8 mouse cellular contexts compared by ENCODE assay signal in the genomic region with DNA sequence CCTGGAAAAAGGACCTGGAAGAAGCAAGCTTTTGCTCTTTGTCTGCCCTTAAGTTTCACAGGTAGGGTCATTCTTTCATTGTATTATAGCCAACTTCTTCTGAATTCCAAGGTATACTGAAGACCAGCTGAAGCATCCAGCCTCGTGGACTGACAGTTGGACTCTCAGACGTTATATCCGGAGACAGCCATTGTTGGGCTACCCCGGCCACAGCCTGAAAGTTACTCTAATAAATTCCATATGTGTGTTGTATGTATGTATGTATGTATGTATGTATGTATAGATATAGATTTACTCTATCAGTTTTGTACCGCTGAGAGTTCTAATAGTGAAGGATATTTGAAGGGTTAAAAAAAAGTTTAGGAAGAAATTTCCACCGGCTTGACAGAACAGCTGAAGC. TPM values are rescaled to one million over a fixed set of nuclear protein-coding genes. Genes with fewer than 3 reads are reported as not detected.
DNase-seq lines count a peak whose midpoint lies in the region; ATAC-seq and TF ChIP-seq lines count a peak whose summit lies in the region.

No protein-coding gene starts in this region.

- 0 out of 2 replicates have a peak, but pooled peaks have one; percentile 2 for ATAC-seq in limb, embryonic 11.5 days (ENCODE audit: insufficient number of reproducible peaks, low FRiP score, low TSS enrichment, low read depth)
- no peak for ATAC-seq in neural tube, embryonic 14.5 days (ENCODE audit: low read depth)
- ATAC-seq in megakaryocyte progenitor cell, adult 5-6 weeks (replicated peaks; ENCODE audit: poor library complexity): no peak

- H3K9me3 ChIP-seq in limb, embryonic 11.5 days (ENCODE audit: control insufficient read depth, low read length): no peaks in the 10 kb centered on the region
- H3K9me3 ChIP-seq in neural tube, embryonic 14.5 days (ENCODE audit: control insufficient read depth, low read length): no peaks in the 10 kb centered on the region

- peak overlapping the region; percentile 88 for H3K4me2 ChIP-seq in limb, embryonic 11.5 days (ENCODE audit: low read depth, severe bottlenecking)
- peak overlapping the region; percentile 90 for H3K4me2 ChIP-seq in neural tube, embryonic 14.5 days (ENCODE audit: low read depth, low read length)

- H3K4me1 ChIP-seq in embryonic fibroblast, embryonic 13.5 days (ENCODE audit: control insufficient read depth, insufficient read depth, low read length): no peaks in the 10 kb centered on the region
- H3K4me1 ChIP-seq in limb, embryonic 11.5 days (ENCODE audit: control insufficient read depth, insufficient read depth, low read length): peaks cover 4% of the 10 kb centered on the region
- H3K4me1 ChIP-seq in neural tube, embryonic 14.5 days (ENCODE audit: control insufficient read depth, insufficient read depth, low read length): peaks cover 24% of the 10 kb centered on the region

- no peaks in the 10 kb centered on the region for H3K27me3 ChIP-seq in limb, embryonic 11.5 days (ENCODE audit: control insufficient read depth, insufficient read depth, low read length)
- no peaks in the 10 kb centered on the region for H3K27me3 ChIP-seq in neural tube, embryonic 14.5 days (ENCODE audit: control insufficient read depth, insufficient read depth, low read length)

- WGBS in limb, embryonic 11.5 days: 4% methylated on average over 6 of the region's 6 CpGs
- 14% methylated on average over 6 of the region's 6 CpGs for WGBS in neural tube, embryonic 14.5 days

- peak overlapping the region; percentile 54; the same call in 1 of the 2 replicates for H3K27ac ChIP-seq in left cerebral cortex, adult 2 months
- peak overlapping the region; percentile 67 for H3K27ac ChIP-seq in embryonic fibroblast, embryonic 13.5 days (ENCODE audit: insufficient read depth, low read length)
- H3K27ac ChIP-seq in limb, embryonic 11.5 days (replicated peaks; ENCODE audit: low read depth, low read length): peak overlapping the region; percentile 79; the same call in 1 of the 2 replicates
- H3K27ac ChIP-seq in neural tube, embryonic 14.5 days (ENCODE audit: low read depth, low read length): no peak overlapping the region

- H3K9ac ChIP-seq in limb, embryonic 11.5 days (ENCODE audit: low read length): peak overlapping the region; percentile 50
- H3K9ac ChIP-seq in neural tube, embryonic 14.5 days (replicated peaks; ENCODE audit: low read depth, low read length): peak overlapping the region; percentile 26; the same call in 1 of the 2 replicates

- TF ChIP-seq CTCF in left cerebral cortex, adult 2 months (IDR thresholded peaks at IDR 0.05): no peak
- no peak for TF ChIP-seq CTCF in embryonic fibroblast, embryonic 13.5 days (IDR thresholded peaks at IDR 0.05; ENCODE audit: borderline replicate concordance, insufficient read depth, low read length)

- intact Hi-C loops in left cerebral cortex, adult 2 months (cut with DNase I): no loop called here
- intact Hi-C loops in left cerebral cortex, postnatal 25 days (cut with DNase I): loop anchor here (5.0 kb wide), 1 partner anchor 35 kb away; no protein-coding TSS in a partner anchor

- no peak for DNase-seq in left cerebral cortex, adult 2 months (ENCODE audit: extremely low spot score in 1 of 2, low spot score in 2 of 2)
- no peak for DNase-seq in left cerebral cortex, postnatal 25 days (ENCODE audit: low spot score in 2 of 2)
- DNase-seq in limb, embryonic 11.5 days (ENCODE audit: low spot score): peak; percentile 46
- no peak for DNase-seq in retina, postnatal 1 day
- no peak for DNase-seq in thymus, postnatal 14 days

- peak overlapping the region; percentile 98 for H3K4me3 ChIP-seq in left cerebral cortex, adult 2 months
- H3K4me3 ChIP-seq in embryonic fibroblast, embryonic 13.5 days (ENCODE audit: insufficient read depth, low read length): peak overlapping the region; percentile 40
- H3K4me3 ChIP-seq in limb, embryonic 11.5 days (ENCODE audit: low read depth, low read length): peak overlapping the region; percentile 85
- peak overlapping the region; percentile 85 for H3K4me3 ChIP-seq in neural tube, embryonic 14.5 days (ENCODE audit: low read depth, low read length)

- no peak for TF ChIP-seq POLR2A in embryonic fibroblast, embryonic 13.5 days (IDR thresholded peaks at IDR 0.05; ENCODE audit: low read depth, low read length)

- no peaks in the 10 kb centered on the region for H3K36me3 ChIP-seq in limb, embryonic 11.5 days (ENCODE audit: control insufficient read depth, insufficient read depth, low read length)
- no peaks in the 10 kb centered on the region for H3K36me3 ChIP-seq in neural tube, embryonic 14.5 days (ENCODE audit: control insufficient read depth, insufficient read depth, low read length)

RNA-seq across cellular contexts. Expression of a gene that starts 0.6 kb away (rescaled TPM):
- 1 to 10 TPM; 7.4 to 9.3 TPM for total RNA-seq in left cerebral cortex, adult 2 months (2021)
- total RNA-seq in left cerebral cortex, postnatal 25 days (2021): 10 to 100 TPM in 1 of 2 experiments, 1 to 10 TPM in 1; 7.5 to 10.4 TPM
- 7.6 and 10.7 TPM in 2 replicates for polyA plus RNA-seq in embryonic fibroblast, embryonic 13.5 days (2011; ENCODE audit: insufficient read length, low read depth, missing spikeins)
- 21.7 and 22.3 TPM in 2 replicates for polyA plus RNA-seq in limb, embryonic 11.5 days (2014; fragmentation: Nextera tagmentation; extraction: Ambion mirVana)
- polyA plus RNA-seq in neural tube, embryonic 14.5 days (2014; fragmentation: Nextera tagmentation; extraction: Ambion mirVana): 22.1 and 23.3 TPM in 2 replicates
- 4.0 and 5.4 TPM in 2 replicates for total RNA-seq in megakaryocyte progenitor cell, adult 5-6 weeks (2015)
- total RNA-seq in megakaryocyte progenitor cell, adult 5-6 weeks (2017): 8.7 and 9.0 TPM in 2 replicates

Comparison
In these comparisons a context has a peak if more than half of its experiments do, and no peak if none do; other contexts are left out.
1. H3K4me3 ChIP-seq: peak in every context shown above with its lines; median percentile 98 in left cerebral cortex, adult 2 months; 85 in limb, embryonic 11.5 days; 85 in neural tube, embryonic 14.5 days; 40 in embryonic fibroblast, embryonic 13.5 days.